Mouse (Mus musculus): ENCODE measurements at regions not wholly inside any gene's neighbourhood (a gene's known extent, or its start where the extent isn't known, plus 50 kb on each side); places are given as distances from the start of the nearest gene placed in this dataset.
A peak's percentile ranks its signal among the peaks of the same experiment; 100 is the strongest.

- Histone ChIP-seq H3K4me1 (ENCODE audit: insufficient read depth) (peaks cover 22% of the 10 kb centered on the region), H3K4me2 (ENCODE audit: low read depth, low read length) (peak overlapping the region; percentile 63), H3K27ac (ENCODE audit: low read depth) (peak overlapping the region; percentile 55), H3K36me3 (replicated peaks; ENCODE audit: insufficient read depth, low read length) (no peaks in the 10 kb centered on the region), H3K4me3 (ENCODE audit: low read depth, low read length) (peak overlapping the region; percentile 24; the same call in 1 of the 2 replicates), H3K9ac (replicated peaks) (0 out of 2 replicates have a peak overlapping the region, but pooled peaks have one; percentile 28), H3K9me3 (ENCODE audit: low read length) (no peaks in the 10 kb centered on the region), H3K27me3 (ENCODE audit: insufficient read depth, low read length) (no peaks in the 10 kb centered on the region)
- ATAC-seq: peak; percentile 77
- TF ChIP-seq CTCF (IDR thresholded peaks at IDR 0.05; ENCODE audit: low read depth): no peak
- no peak for TF ChIP-seq EP300 (IDR thresholded peaks at IDR 0.05; ENCODE audit: low read depth)
- 62% methylated on average over 17 of the region's 17 CpGs for WGBS (ENCODE audit: insufficient replicate concordance)
- peak; percentile 33 for DNase-seq
These were observed 689.9 kb upstream of the Car8 start for GRCm38 (mm10) chr4:8928551-8929305.

- WGBS (ENCODE audit: insufficient replicate concordance): 22% methylated on average over 8 of the region's 8 CpGs
- Histone ChIP-seq H3K4me3 (ENCODE audit: low read depth, low read length) (no peak overlapping the region), H3K4me1 (ENCODE audit: insufficient read depth) (peaks cover 26% of the 10 kb centered on the region), H3K27ac (ENCODE audit: low read depth) (peak overlapping the region; percentile 36), H3K36me3 (replicated peaks; ENCODE audit: insufficient read depth, low read length) (no peaks in the 10 kb centered on the region), H3K27me3 (ENCODE audit: insufficient read depth, low read length) (no peaks in the 10 kb centered on the region), H3K9me3 (ENCODE audit: low read length) (no peaks in the 10 kb centered on the region), H3K4me2 (ENCODE audit: low read depth, low read length) (peak overlapping the region; percentile 15; the same call in 1 of the 2 replicates), H3K9ac (replicated peaks) (no peak overlapping the region)
- peak; percentile 47; the same call in 1 of the 2 replicates for ATAC-seq
- peak; percentile 45 for DNase-seq
- no peak for TF ChIP-seq EP300 (IDR thresholded peaks at IDR 0.05; ENCODE audit: low read depth)
- no peak for TF ChIP-seq CTCF (IDR thresholded peaks at IDR 0.05; ENCODE audit: low read depth)
These were observed 688.5 kb upstream of the Car8 start for GRCm38 (mm10) chr4:8927276-8927906.

GRCm38 (mm10) chr4:8926642-8927275 is 687.9 kb upstream of the Car8 start:
- peak; percentile 35 for DNase-seq
- peak overlapping the region; percentile 36 for H3K27ac ChIP-seq (ENCODE audit: low read depth)
- TF ChIP-seq CTCF (IDR thresholded peaks at IDR 0.05; ENCODE audit: low read depth) (0 out of 2 replicates have a peak, but pooled peaks have one; percentile 9), EP300 (IDR thresholded peaks at IDR 0.05; ENCODE audit: low read depth) (no peak)

GRCm38 (mm10) chr4:8922695-8923363 is 684.0 kb upstream of the Car8 start:
- no peaks in the 10 kb centered on the region for H3K27me3 ChIP-seq (ENCODE audit: insufficient read depth, low read length)
- no peak for DNase-seq
- H3K9ac ChIP-seq (replicated peaks): no peak overlapping the region
- no peak for TF ChIP-seq CTCF (IDR thresholded peaks at IDR 0.05; ENCODE audit: low read depth)
- TF ChIP-seq EP300 (IDR thresholded peaks at IDR 0.05; ENCODE audit: low read depth): no peak
- no peak overlapping the region for H3K27ac ChIP-seq (ENCODE audit: low read depth)
- peaks cover 28% of the 10 kb centered on the region for H3K4me1 ChIP-seq (ENCODE audit: insufficient read depth)
- no peaks in the 10 kb centered on the region for H3K9me3 ChIP-seq (ENCODE audit: low read length)
- 65% methylated on average over 8 of the region's 8 CpGs for WGBS (ENCODE audit: insufficient replicate concordance)
- no peak overlapping the region for H3K4me2 ChIP-seq (ENCODE audit: low read depth, low read length)
- no peaks in the 10 kb centered on the region for H3K36me3 ChIP-seq (replicated peaks; ENCODE audit: insufficient read depth, low read length)
- ATAC-seq: no peak
- no peak overlapping the region for H3K4me3 ChIP-seq (ENCODE audit: low read depth, low read length)

More at GRCm38 (mm10) chr4:8926642-8927275, 687.9 kb upstream of the Car8 start:
- no peaks in the 10 kb centered on the region for H3K9me3 ChIP-seq (ENCODE audit: low read length)
- H3K4me3 ChIP-seq (ENCODE audit: low read depth, low read length): no peak overlapping the region
- no peak for ATAC-seq
- 21% methylated on average over 9 of the region's 9 CpGs for WGBS (ENCODE audit: insufficient replicate concordance)
- no peak overlapping the region for H3K9ac ChIP-seq (replicated peaks)
- H3K4me1 ChIP-seq (ENCODE audit: insufficient read depth): peaks cover 31% of the 10 kb centered on the region
- H3K27me3 ChIP-seq (ENCODE audit: insufficient read depth, low read length): no peaks in the 10 kb centered on the region
- H3K4me2 ChIP-seq (ENCODE audit: low read depth, low read length): peak overlapping the region; percentile 15; the same call in 1 of the 2 replicates
- no peaks in the 10 kb centered on the region for H3K36me3 ChIP-seq (replicated peaks; ENCODE audit: insufficient read depth, low read length)

DNA sequence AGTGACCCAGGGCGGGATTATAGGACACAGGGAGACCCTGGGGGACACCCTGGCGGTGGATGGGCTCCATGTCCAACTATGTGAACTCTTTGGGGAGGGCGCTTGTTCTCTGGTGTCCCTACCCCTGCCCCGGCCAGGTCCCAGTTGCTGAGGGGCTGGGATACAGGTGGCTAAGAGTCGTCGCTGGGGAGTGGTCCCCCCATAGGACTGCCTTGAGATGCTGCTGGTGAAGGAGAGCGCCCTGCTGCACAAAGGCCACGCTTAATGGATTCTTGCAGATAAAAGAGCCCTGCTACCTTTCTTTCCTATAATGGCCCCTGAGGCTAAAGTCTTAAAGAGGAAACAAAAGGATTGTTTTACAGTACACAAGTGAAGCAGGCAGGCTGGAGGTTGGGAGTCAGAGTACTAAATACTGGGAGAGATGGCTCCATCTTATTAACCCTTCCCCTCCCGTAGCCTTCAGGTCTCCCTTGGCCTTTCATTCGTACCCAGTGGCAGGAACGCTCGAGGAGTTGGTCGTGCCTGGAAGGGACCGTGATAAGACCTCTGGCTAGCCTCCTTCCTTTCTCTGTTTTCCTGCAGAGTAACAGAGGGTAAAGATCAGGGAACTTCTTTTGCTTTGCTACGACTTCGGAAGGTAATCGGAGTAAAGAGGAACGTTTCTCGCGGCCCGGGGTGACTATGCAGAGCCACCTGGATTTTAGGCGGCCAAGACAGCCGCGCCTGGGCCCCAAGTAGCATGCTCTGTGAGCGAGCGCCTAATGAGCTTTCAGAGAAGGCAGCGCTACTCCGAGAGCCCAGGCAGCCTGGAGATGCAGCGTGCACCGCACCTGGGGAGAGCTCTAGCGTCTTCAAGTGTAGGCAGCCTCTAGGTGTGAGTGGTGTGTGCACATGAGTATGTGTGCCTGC is 682.9 kb upstream of the Car8 start:
- no peaks in the 10 kb centered on the region for H3K36me3 ChIP-seq (replicated peaks; ENCODE audit: insufficient read depth, low read length)
- 25% methylated on average over 31 of the region's 31 CpGs for WGBS (ENCODE audit: insufficient replicate concordance)
- H3K4me1 ChIP-seq (ENCODE audit: insufficient read depth): peaks cover 19% of the 10 kb centered on the region
- DNase-seq: no peak
- H3K9me3 ChIP-seq (ENCODE audit: low read length): no peaks in the 10 kb centered on the region
- H3K9ac ChIP-seq (replicated peaks): 0 out of 2 replicates have a peak overlapping the region, but pooled peaks have one; percentile 26
- H3K4me2 ChIP-seq (ENCODE audit: low read depth, low read length): peak overlapping the region; percentile 62
- ATAC-seq: no peak
- H3K27ac ChIP-seq (ENCODE audit: low read depth): no peak overlapping the region
- 0 out of 2 replicates have a peak overlapping the region, but pooled peaks have one; percentile 20 for H3K4me3 ChIP-seq (ENCODE audit: low read depth, low read length)
- TF ChIP-seq EP300 (IDR thresholded peaks at IDR 0.05; ENCODE audit: low read depth) (no peak), CTCF (IDR thresholded peaks at IDR 0.05; ENCODE audit: low read depth) (no peak)
- no peaks in the 10 kb centered on the region for H3K27me3 ChIP-seq (ENCODE audit: insufficient read depth, low read length)
